Mouse (Mus musculus) neural tube, embryonic 14.5 days (tissue): ENCODE measurements around the gene Npm3. TPM values are rescaled to one million over a fixed set of nuclear protein-coding genes. Genes with fewer than 3 reads are reported as not detected.

Source experiments
- ATAC-seq: fragments of 200-750 bp; cut with Nextera tagmentation; 2 replicates; pipeline ENCODE4 v1.8.0; 2017; ENCODE audit warnings: low read depth, mild to moderate bottlenecking, moderate TSS enrichment, moderate library complexity
- H3K27ac ChIP-seq: fragments of 300-500 bp; sonication (generic); 2 replicates; pipeline ENCODE4 v1.5.1; 2014; ENCODE audit warnings: low read depth, mild to moderate bottlenecking, control low read depth, low read length, moderate library complexity, mixed read lengths
- H3K27me3 ChIP-seq: fragments of 300-500 bp; sonication (generic); 2 replicates; pipeline ENCODE4 v1.6.1; 2014; ENCODE audit warnings: low read length; ENCODE audit not compliant: control insufficient read depth, insufficient read depth
- H3K36me3 ChIP-seq: fragments of 300-500 bp; sonication (generic); 2 replicates; pipeline ENCODE4 v1.6.1; 2014; ENCODE audit warnings: low read length, mixed read lengths; ENCODE audit not compliant: control insufficient read depth, insufficient read depth
- H3K4me1 ChIP-seq: fragments of 300-500 bp; sonication (generic); 2 replicates; pipeline ENCODE4 v1.6.1; 2014; ENCODE audit warnings: low read length; ENCODE audit not compliant: control insufficient read depth, insufficient read depth
- H3K4me2 ChIP-seq: fragments of 300-500 bp; sonication (generic); 2 replicates; pipeline ENCODE4 v1.6.1; 2014; ENCODE audit warnings: mild to moderate bottlenecking, low read depth, low read length, control low read depth
- H3K4me3 ChIP-seq: fragments of 300-500 bp; sonication (generic); 2 replicates; pipeline ENCODE4 v1.5.1; 2014; ENCODE audit warnings: low read depth, low read length, control low read depth, mixed read lengths
- H3K9ac ChIP-seq: fragments of 300-500 bp; sonication (generic); replicated peaks from 2 replicates; pipeline ENCODE4 v1.6.1; 2014; ENCODE audit warnings: low read depth, mild to moderate bottlenecking, control low read depth, low read length, mixed read lengths
- H3K9me3 ChIP-seq: fragments of 300-500 bp; sonication (generic); 2 replicates; pipeline ENCODE4 v1.6.1; 2016; ENCODE audit warnings: low read length; ENCODE audit not compliant: control insufficient read depth
- WGBS: fragments of 180-500 bp; shearing (Covaris S2); extraction: QIAGEN DNeasy Blood & Tissue Kit; methylation state at CpG from one replicate; pipeline ENCODE4 v1.1.7; 2014; 5-methylcytosine and 5-hydroxymethylcytosine counted together
- polyA plus RNA-seq: library from polyadenylated mRNA; unstranded; fragments of >200 nt; fragmentation: Nextera tagmentation; extraction: Ambion mirVana; gene quantifications from 2 replicates; pipeline ENCODE4 v1.2.1, GENCODE M21; 2014

Gene Npm3
- polyA plus RNA-seq, 1 experiment from 2014 or later: 5.9 TPM

- ATAC-seq: no peak
- Histone ChIP-seq H3K4me1 (peaks cover 16% of the 10 kb centered on the region), H3K27ac (no peak overlapping the region), H3K36me3 (peaks cover under 1% of the 10 kb centered on the region; the same call in 1 of the 2 replicates), H3K4me2 (no peak overlapping the region), H3K4me3 (no peak overlapping the region), H3K27me3 (peaks cover 45% of the 10 kb centered on the region), H3K9ac (no peak overlapping the region), H3K9me3 (no peaks in the 10 kb centered on the region)
- WGBS: 10% methylated on average over 29 of the region's 29 CpGs
Observed at GRCm38 (mm10) chr19:45746153-45747020, 3.0 kb downstream of the Npm3 start.

- no peak for ATAC-seq
- peaks cover 53% of the 10 kb centered on the region for H3K27me3 ChIP-seq
- no peaks in the 10 kb centered on the region for H3K36me3 ChIP-seq
- peaks cover 16% of the 10 kb centered on the region for H3K4me1 ChIP-seq
- H3K9me3 ChIP-seq: no peaks in the 10 kb centered on the region
- no peak overlapping the region for H3K9ac ChIP-seq
- H3K27ac ChIP-seq: no peak overlapping the region
- H3K4me3 ChIP-seq: no peak overlapping the region
- no peak overlapping the region for H3K4me2 ChIP-seq
- WGBS: 3% methylated on average over 32 of the region's 32 CpGs
Observed at GRCm38 (mm10) chr19:45745344-45746152, 3.8 kb downstream of the Npm3 start.

- Histone ChIP-seq H3K4me2 (no peak overlapping the region), H3K9ac (no peak overlapping the region), H3K4me1 (peaks cover 12% of the 10 kb centered on the region), H3K4me3 (no peak overlapping the region), H3K27me3 (peaks cover 70% of the 10 kb centered on the region), H3K36me3 (no peaks in the 10 kb centered on the region), H3K27ac (no peak overlapping the region), H3K9me3 (no peaks in the 10 kb centered on the region)
- ATAC-seq: no peak
- WGBS: 18% methylated on average over 7 of the region's 7 CpGs
Observed at GRCm38 (mm10) chr19:45743619-45744018, 5.8 kb downstream of the Npm3 start.

- Histone ChIP-seq H3K9me3 (no peaks in the 10 kb centered on the region), H3K4me1 (peaks cover 7% of the 10 kb centered on the region; the same call in 1 of the 2 replicates), H3K27ac (no peak overlapping the region), H3K36me3 (no peaks in the 10 kb centered on the region), H3K4me3 (peak overlapping the region; percentile 32), H3K9ac (0 out of 2 replicates have a peak overlapping the region, but pooled peaks have one; percentile 28), H3K27me3 (peaks cover 76% of the 10 kb centered on the region), H3K4me2 (peak overlapping the region; percentile 60)
- WGBS: under 1% methylated on average over 18 of the region's 44 CpGs
- ATAC-seq: no peak
Observed at GRCm38 (mm10) chr19:45742984-45743575, 6.3 kb downstream of the Npm3 start.

GRCm38 (mm10) chr19:45742218-45742983, 7.0 kb downstream of the Npm3 start, which contains the start of gene Fgf8:
Gene Fgf8 (minus strand): TSS chr19:45742915.
- Histone ChIP-seq H3K9ac (peak within 1 kb of the TSS; percentile 28; the same call in 1 of the 2 replicates), H3K4me1 (peaks cover 9% of the 10 kb centered on the region; the same call in 1 of the 2 replicates), H3K36me3 (no peaks in the 10 kb centered on the region), H3K9me3 (no peaks in the 10 kb centered on the region), H3K4me3 (peak within 1 kb of the TSS; percentile 32), H3K27ac (no peak within 1 kb of the TSS), H3K27me3 (peaks cover 83% of the 10 kb centered on the region), H3K4me2 (peak within 1 kb of the TSS; percentile 60)
- WGBS: under 1% methylated on average over 30 of the region's 68 CpGs
- no peak for ATAC-seq

GRCm38 (mm10) chr19:45741431-45742217, 7.8 kb downstream of the Npm3 start:
- H3K27me3 ChIP-seq: peaks cover 88% of the 10 kb centered on the region
- H3K4me3 ChIP-seq: peak overlapping the region; percentile 32
- no peak overlapping the region for H3K9ac ChIP-seq
- H3K36me3 ChIP-seq: no peaks in the 10 kb centered on the region
- no peak overlapping the region for H3K27ac ChIP-seq
- peaks cover 16% of the 10 kb centered on the region; the same call in 1 of the 2 replicates for H3K4me1 ChIP-seq
- no peak for ATAC-seq
- H3K9me3 ChIP-seq: no peaks in the 10 kb centered on the region
- H3K4me2 ChIP-seq: no peak overlapping the region
- under 1% methylated on average over 45 of the region's 45 CpGs for WGBS

GRCm38 (mm10) chr19:45740817-45741216, 8.6 kb downstream of the Npm3 start:
- 3% methylated on average over 7 of the region's 7 CpGs for WGBS
- H3K4me1 ChIP-seq: peaks cover 16% of the 10 kb centered on the region; the same call in 1 of the 2 replicates
- peaks cover 91% of the 10 kb centered on the region for H3K27me3 ChIP-seq
- no peak overlapping the region for H3K9ac ChIP-seq
- H3K27ac ChIP-seq: no peak overlapping the region
- no peak overlapping the region for H3K4me3 ChIP-seq
- no peaks in the 10 kb centered on the region for H3K9me3 ChIP-seq
- H3K4me2 ChIP-seq: no peak overlapping the region
- no peaks in the 10 kb centered on the region for H3K36me3 ChIP-seq
- ATAC-seq: no peak

GRCm38 (mm10) chr19:45740233-45740632, 9.2 kb downstream of the Npm3 start:
- WGBS: 2% methylated on average over 13 of the region's 13 CpGs
- Histone ChIP-seq H3K36me3 (no peaks in the 10 kb centered on the region), H3K4me2 (no peak overlapping the region), H3K4me3 (no peak overlapping the region), H3K4me1 (peaks cover 16% of the 10 kb centered on the region; the same call in 1 of the 2 replicates), H3K27me3 (peaks cover 92% of the 10 kb centered on the region), H3K27ac (no peak overlapping the region), H3K9me3 (no peaks in the 10 kb centered on the region), H3K9ac (no peak overlapping the region)
- no peak for ATAC-seq
